Mouse (Mus musculus) ES-E14 (cell line): ENCODE measurements at regions not wholly inside any gene's neighbourhood (a gene's known extent, or its start where the extent isn't known, plus 50 kb on each side); places are given as distances from the start of the nearest gene placed in this dataset.

Experiments
- DNase-seq: peaks from one replicate; pipeline ENCODE4 v3.0.0-alpha.2; 2013; ENCODE audit warnings: low read depth, low spot score
- H3K27ac ChIP-seq: 2 replicates; pipeline ENCODE4 v1.5.1; 2012; ENCODE audit warnings: low read depth, mild to moderate bottlenecking, low read length, moderate library complexity, mixed read lengths; ENCODE audit not compliant: poor library complexity, insufficient read depth, severe bottlenecking
- H3K36me3 ChIP-seq: 2 replicates; pipeline ENCODE4 v1.6.1; 2012; ENCODE audit warnings: mild to moderate bottlenecking, low read length, moderate library complexity, mixed read lengths; ENCODE audit not compliant: control insufficient read depth, poor library complexity, insufficient read depth, severe bottlenecking
- H3K4me1 ChIP-seq, 2 experiments: fragments of 150-350 bp in 1 of 2; sonication (generic) in 1 of 2; 2 replicates each; pipeline ENCODE4 v1.6.1; 2012; ENCODE audit warnings: low read length in 2 of 2, mild to moderate bottlenecking in 1 of 2, mixed read lengths in 1 of 2; ENCODE audit not compliant: control insufficient read depth in 2 of 2, insufficient read depth in 2 of 2, poor library complexity in 1 of 2
- H3K4me3 ChIP-seq, 2 experiments: fragments of 150-350 bp in 1 of 2; sonication (generic) in 1 of 2; 2 replicates each; pipeline ENCODE4 v1.5.1; 2012; ENCODE audit warnings: low read length in 2 of 2, low read depth in 1 of 2, mild to moderate bottlenecking in 1 of 2, mixed read lengths in 1 of 2; ENCODE audit not compliant: insufficient read depth in 1 of 2, poor library complexity in 1 of 2, severe bottlenecking in 1 of 2
- H3K9ac ChIP-seq: 2 replicates; pipeline ENCODE4 v1.6.1; 2012; ENCODE audit warnings: low read depth, mild to moderate bottlenecking, low read length, mixed read lengths; ENCODE audit not compliant: poor library complexity, insufficient read depth, severe bottlenecking
- H3K9me3 ChIP-seq: fragments of 150-350 bp; sonication (generic); 2 replicates; pipeline ENCODE4 v1.6.1; 2012; ENCODE audit warnings: low read depth, mild to moderate bottlenecking, low read length; ENCODE audit not compliant: control insufficient read depth, insufficient read depth
- CHD2 ChIP-seq: IDR thresholded peaks from 2 replicates; pipeline ENCODE4 v1.6.1; 2014; ENCODE audit warnings: mild to moderate bottlenecking, low read depth, low read length, inconsistent platforms
- HCFC1 ChIP-seq: IDR thresholded peaks from 2 replicates; pipeline ENCODE4 v1.6.1; 2012; ENCODE audit warnings: low read length, inconsistent platforms, borderline replicate concordance; ENCODE audit not compliant: insufficient read depth
- MAFK ChIP-seq: IDR thresholded peaks from 2 replicates; pipeline ENCODE4 v1.6.1; 2014; ENCODE audit warnings: mild to moderate bottlenecking, low read depth, low read length, inconsistent platforms; ENCODE audit not compliant: insufficient read depth
- ZC3H11A ChIP-seq: IDR thresholded peaks from 2 replicates; pipeline ENCODE4 v1.6.1; 2012; ENCODE audit warnings: low read depth, mild to moderate bottlenecking, inconsistent platforms, low read length, borderline replicate concordance
- ZNF384 ChIP-seq: IDR thresholded peaks from 2 replicates; pipeline ENCODE4 v1.6.1; 2012; ENCODE audit warnings: low read depth, low read length, inconsistent platforms
- in situ Hi-C, 2 experiments: fragments of 600-800 bp; cut with MboI; formaldehyde crosslinking; loops; one replicate each; pipeline ENCODE4 v1.15.1; 2025; ENCODE audit warnings: low sequenced_read_pairs in 2 of 2, inconsistent platforms in 1 of 2; ENCODE audit not compliant: unreplicated experiment in 2 of 2

- DNase-seq = no peak
- in situ Hi-C loops = no loop called here
- H3K4me3 ChIP-seq = no peak overlapping the region
- no peak for TF ChIP-seq ZNF384
- TF ChIP-seq HCFC1 = no peak
- no peak for TF ChIP-seq ZC3H11A
- no peak for TF ChIP-seq CHD2
- no peak for TF ChIP-seq MAFK
- no peaks in the 10 kb centered on the region for H3K36me3 ChIP-seq
- H3K27ac ChIP-seq = no peak overlapping the region
- H3K9me3 ChIP-seq = no peaks in the 10 kb centered on the region
- no peak overlapping the region for H3K9ac ChIP-seq
- peaks cover 0 to 4% of the 10 kb centered on the region in 2 experiments; a peak in 2 of 4 replicates for H3K4me1 ChIP-seq
Observed at GRCm38 (mm10) chr4:78785378-78785774, 573.6 kb upstream of the Ptprd start.

GRCm38 (mm10) chr4:78784675-78785377 lies 573.1 kb upstream of the Ptprd start:
- Histone ChIP-seq H3K9me3 (no peaks in the 10 kb centered on the region), H3K27ac (no peak overlapping the region), H3K4me1 (peaks cover 0 to 4% of the 10 kb centered on the region in 2 experiments; a peak in 2 of 4 replicates), H3K36me3 (no peaks in the 10 kb centered on the region), H3K4me3 (no peak overlapping the region), H3K9ac (no peak overlapping the region)
- DNase-seq = no peak
- in situ Hi-C loops = no loop called here
- TF ChIP-seq HCFC1 = no peak
- TF ChIP-seq MAFK = no peak
- no peak for TF ChIP-seq CHD2
- TF ChIP-seq ZNF384 = no peak
- TF ChIP-seq ZC3H11A = no peak

- TF ChIP-seq ZC3H11A (no peak), HCFC1 (no peak), CHD2 (no peak), MAFK (no peak), ZNF384 (no peak)
- no peaks in the 10 kb centered on the region for H3K9me3 ChIP-seq
- H3K4me1 ChIP-seq = peaks cover 0 to 4% of the 10 kb centered on the region in 2 experiments; a peak in 2 of 4 replicates
- H3K9ac ChIP-seq = no peak overlapping the region
- H3K4me3 ChIP-seq = no peak overlapping the region
- in situ Hi-C loops = no loop called here
- no peak for DNase-seq
- H3K36me3 ChIP-seq = no peaks in the 10 kb centered on the region
- no peak overlapping the region for H3K27ac ChIP-seq
Observed at GRCm38 (mm10) chr4:78784036-78784435, 572.3 kb upstream of the Ptprd start.

- in situ Hi-C loops = no loop called here
Observed at GRCm38 (mm10) chr4:78782751-78783150, 571.0 kb upstream of the Ptprd start.

More at GRCm38 (mm10) chr4:78782751-78783150, 571.0 kb upstream of the Ptprd start:
- Histone ChIP-seq H3K4me3 (no peak overlapping the region), H3K9me3 (no peaks in the 10 kb centered on the region), H3K36me3 (no peaks in the 10 kb centered on the region), H3K4me1 (peaks cover 0 to 4% of the 10 kb centered on the region in 2 experiments; a peak in 2 of 4 replicates), H3K27ac (no peak overlapping the region), H3K9ac (no peak overlapping the region)
- DNase-seq = peak; percentile 21
- no peak for TF ChIP-seq HCFC1
- TF ChIP-seq ZNF384 = no peak
- no peak for TF ChIP-seq ZC3H11A
- TF ChIP-seq CHD2 = no peak
- TF ChIP-seq MAFK = no peak
